Mouse (Mus musculus) liver, embryonic 14.5 days (tissue): ENCODE results near the gene Eng.

Experiments
- CTCF ChIP-seq: IDR thresholded peaks from 2 replicates; pipeline ENCODE4 v1.5.1; 2016; ENCODE audit warnings: antibody characterized with exemption, low read depth, control low read depth
- EP300 ChIP-seq: IDR thresholded peaks from 2 replicates; pipeline ENCODE4 v1.6.1; 2016; ENCODE audit warnings: antibody characterized with exemption, low read depth

DNA sequence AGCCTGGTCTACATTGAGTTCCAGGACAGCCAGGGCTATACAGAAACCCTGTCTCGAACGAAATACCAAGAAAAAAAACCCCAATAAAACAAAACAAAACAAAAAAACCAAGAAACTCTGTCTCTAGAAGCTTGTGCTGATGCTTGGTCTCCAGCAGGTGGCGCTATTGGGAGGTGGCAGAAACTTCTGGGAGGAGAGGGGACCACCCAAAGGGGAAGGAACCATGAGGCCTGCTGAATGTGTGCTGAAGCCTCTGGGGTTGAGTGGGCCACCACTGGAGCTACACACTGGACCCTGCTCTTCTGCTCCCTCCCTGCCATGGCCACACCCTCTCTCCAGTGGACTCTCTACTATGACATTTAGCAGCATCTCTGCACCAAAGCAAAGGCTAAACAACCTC is 62.2 kb downstream of the Eng start:
- TF ChIP-seq EP300 (no peak), CTCF (peak; percentile 92)
